Mouse (Mus musculus): ENCODE measurements around the gene Tomm40l.

Gene Tomm40l

GRCm38 (mm10) chr1:171193911-171194830 is 28.1 kb downstream of the Tomm40l start:
- DNase-seq (ENCODE audit: low spot score in 2 of 2) = no peak

GRCm38 (mm10) chr1:171193093-171193840 is 29.0 kb downstream of the Tomm40l start:
- DNase-seq (ENCODE audit: low spot score in 2 of 2) = no peak

GRCm38 (mm10) chr1:171192283-171192682 is 30.0 kb downstream of the Tomm40l start:
- no peak for DNase-seq (ENCODE audit: low spot score in 2 of 2)

GRCm38 (mm10) chr1:171190832-171191231 is 31.5 kb downstream of the Tomm40l start:
- DNase-seq (ENCODE audit: low spot score in 2 of 2) = no peak

- no peak for DNase-seq (ENCODE audit: low spot score in 2 of 2)
Observed at GRCm38 (mm10) chr1:171189476-171190114, 32.7 kb downstream of the Tomm40l start.

- DNase-seq (ENCODE audit: low spot score in 2 of 2) = no peak
Observed at GRCm38 (mm10) chr1:171189046-171189445, 33.3 kb downstream of the Tomm40l start.

GRCm38 (mm10) chr1:171187851-171188700 is 34.2 kb downstream of the Tomm40l start:
- DNase-seq (ENCODE audit: low spot score in 2 of 2) = no peak

GRCm38 (mm10) chr1:171185655-171186054 is 36.7 kb downstream of the Tomm40l start:
- DNase-seq (ENCODE audit: low spot score in 2 of 2) = no peak

GRCm38 (mm10) chr1:171184314-171184713 is 38.0 kb downstream of the Tomm40l start:
- peak in 1 of 2 experiments; percentile 20 for DNase-seq (ENCODE audit: low spot score in 2 of 2)

- DNase-seq (ENCODE audit: low spot score in 2 of 2) = no peak
Observed at GRCm38 (mm10) chr1:171183620-171184019, 38.7 kb downstream of the Tomm40l start.

- no peak for DNase-seq (ENCODE audit: low spot score in 2 of 2)
Observed at GRCm38 (mm10) chr1:171183025-171183424, 39.3 kb downstream of the Tomm40l start.

GRCm38 (mm10) chr1:171179487-171180171 is 42.7 kb downstream of the Tomm40l start:
- DNase-seq (ENCODE audit: low spot score in 2 of 2) = no peak

GRCm38 (mm10) chr1:171172779-171173178 is 49.5 kb downstream of the Tomm40l start:
- no peak for DNase-seq (ENCODE audit: low spot score in 2 of 2)

GRCm38 (mm10) chr1:171171138-171171537 is 51.2 kb downstream of the Tomm40l start:
- DNase-seq (ENCODE audit: low spot score in 2 of 2) = no peak

GRCm38 (mm10) chr1:171169913-171170312 is 52.4 kb downstream of the Tomm40l start:
- DNase-seq (ENCODE audit: low spot score in 2 of 2) = no peak

GRCm38 (mm10) chr1:171168906-171169305 is 53.4 kb downstream of the Tomm40l start:
- DNase-seq (ENCODE audit: low spot score in 2 of 2) = no peak

Measured in spleen, postnatal 14 days (tissue).